Mouse (Mus musculus) frontal cortex, adult 2 months (tissue): Measurements from ENCODE around the gene Zbtb33. TPM values are rescaled to one million over a fixed set of nuclear protein-coding genes. Genes with fewer than 3 reads are reported as not detected.

Source experiments
- polyA plus RNA-seq: library from polyadenylated mRNA; depleted of rRNA; stranded (reverse); fragments of >200 nt; gene quantifications from 2 replicates; pipeline ENCODE4 v1.2.3, GENCODE M21; 2012; rRNA removed

The Zbtb33 gene
- polyA plus RNA-seq, 1 experiment = 10.9 TPM

Other genes starting within 250 kb of the Zbtb33 start
- gene Btg1-ps1, start 171.0 kb upstream of the Zbtb33 start, polyA plus RNA-seq = not detected in 2 replicates
- not detected in 2 replicates for gene Btg1-ps2, start 146.7 kb upstream of the Zbtb33 start, polyA plus RNA-seq
- gene Rhox10, start 123.3 kb upstream of the Zbtb33 start, polyA plus RNA-seq = not detected in 2 replicates
- not detected in 2 replicates for gene Rhox11, start 104.7 kb upstream of the Zbtb33 start, polyA plus RNA-seq
- gene Rhox12, start 78.9 kb upstream of the Zbtb33 start, polyA plus RNA-seq = 0.10 TPM in 1 of 2 replicates, not detected in the other
- gene Rhox13, start 68.6 kb upstream of the Zbtb33 start, polyA plus RNA-seq = not detected in 2 replicates
- 32.2 and 33.3 TPM in 2 replicates for gene Tmem255a, start 62.6 kb downstream of the Zbtb33 start, polyA plus RNA-seq
- 0.02 TPM in 1 of 2 replicates, not detected in the other for gene Atp1b4, start 126.4 kb downstream of the Zbtb33 start, polyA plus RNA-seq